Mouse (Mus musculus): ENCODE results near the gene Phospho1.
"Not testable (repeated sequence)": the region's sequence is repeated elsewhere in the genome, so short reads cannot be mapped to it uniquely, and the experiment has no call there.

DNA sequence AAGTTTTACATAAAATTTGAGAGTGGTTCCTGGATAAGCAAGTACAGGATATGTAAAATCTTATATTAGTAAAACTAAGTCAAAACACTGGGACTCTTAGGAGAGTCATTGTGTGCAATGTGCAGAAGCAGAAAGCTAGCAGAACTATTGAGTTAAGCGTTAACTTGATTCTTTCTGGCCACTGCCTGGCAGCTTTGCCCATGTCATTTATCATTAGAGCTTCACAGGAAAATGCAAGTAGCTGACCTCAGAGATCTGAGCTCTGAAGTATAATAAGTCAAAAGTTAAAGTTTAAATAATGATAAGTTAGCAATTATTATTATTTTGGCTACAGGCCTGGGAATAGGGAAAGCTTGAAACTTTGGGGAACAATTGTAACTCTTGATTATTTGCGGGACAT lies 55.6 kb downstream of the Phospho1 start:
- TF ChIP-seq USF1 (IDR thresholded peaks at IDR 0.05; ENCODE audit: low read depth); MAX (IDR thresholded peaks at IDR 0.05; ENCODE audit: low read depth); POLR2A (IDR thresholded peaks at IDR 0.05; ENCODE audit: insufficient read length, low read depth); MYOG (IDR thresholded peaks at IDR 0.05; ENCODE audit: control insufficient read depth in 1 of 3, insufficient read depth in 1 of 3, insufficient read length in 2 of 3, low read depth in 2 of 3): not testable (repeated sequence)
